Mouse (Mus musculus): Measurements from ENCODE around the gene Espn. TPM values are rescaled to one million over a fixed set of nuclear protein-coding genes. Genes with fewer than 3 reads are reported as not detected.

Espn gene
- polyA plus RNA-seq, 1 experiment, result 87.1 TPM

GRCm38 (mm10) chr4:152130771-152131653 lies 21.2 kb downstream of the Espn start:
- peak overlapping the region; percentile 63 for H3K4me3 ChIP-seq (ENCODE audit: control insufficient read depth, low read depth, low read length)
- H3K27ac ChIP-seq (ENCODE audit: control insufficient read depth, insufficient read depth, low read depth, low read length), result no peak overlapping the region
- TF ChIP-seq POLR2A (IDR thresholded peaks at IDR 0.05; ENCODE audit: control insufficient read depth, low read depth, low read length) (no peak), CTCF (IDR thresholded peaks at IDR 0.05; ENCODE audit: control insufficient read depth, insufficient read depth, insufficient replicate concordance, low read depth, low read length) (peak; percentile 19; the same call in 1 of the 2 replicates)
- H3K4me1 ChIP-seq (ENCODE audit: control insufficient read depth, insufficient read depth, low read length), result peaks cover 21% of the 10 kb centered on the region
- no peaks in the 10 kb centered on the region; the same call in 1 of the 2 replicates for H3K27me3 ChIP-seq (ENCODE audit: control insufficient read depth, insufficient read depth, low read length)
- no peaks in the 10 kb centered on the region for H3K36me3 ChIP-seq (ENCODE audit: control insufficient read depth, insufficient read depth, low read length)

DNA sequence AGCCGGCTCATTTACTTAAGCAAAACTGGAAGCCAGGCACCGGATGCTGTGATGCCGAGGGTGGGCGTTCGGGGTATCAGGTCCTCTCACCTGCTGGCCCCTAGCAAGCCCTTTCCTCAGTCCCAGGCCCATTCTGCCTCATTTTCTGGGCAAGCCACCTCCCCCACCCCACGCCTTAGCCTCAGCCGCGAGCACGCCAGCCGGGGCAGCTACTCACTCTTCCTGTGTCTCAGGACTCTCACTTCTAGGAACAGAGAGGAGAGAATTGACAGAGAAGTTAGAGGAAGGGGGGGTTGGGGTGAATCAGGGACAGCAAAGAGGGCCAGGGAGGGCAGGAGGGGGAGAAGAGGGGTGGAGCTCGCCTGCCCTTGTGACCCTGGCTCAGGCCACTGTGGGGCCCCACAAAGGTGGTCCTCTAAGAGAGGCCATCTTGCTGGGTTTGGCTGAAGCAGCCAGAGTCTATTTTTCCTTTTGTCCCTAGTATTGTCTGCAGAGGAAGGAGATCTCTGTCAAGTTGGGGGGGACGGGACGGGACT lies 22.7 kb downstream of the Espn start:
- Histone ChIP-seq H3K36me3 (ENCODE audit: control insufficient read depth, insufficient read depth, low read length) (no peaks in the 10 kb centered on the region), H3K27ac (ENCODE audit: control insufficient read depth, insufficient read depth, low read depth, low read length) (no peak overlapping the region), H3K4me3 (ENCODE audit: control insufficient read depth, low read depth, low read length) (no peak overlapping the region), H3K27me3 (ENCODE audit: control insufficient read depth, insufficient read depth, low read length) (no peaks in the 10 kb centered on the region; the same call in 1 of the 2 replicates), H3K4me1 (ENCODE audit: control insufficient read depth, insufficient read depth, low read length) (peaks cover 33% of the 10 kb centered on the region)
- TF ChIP-seq CTCF (IDR thresholded peaks at IDR 0.05; ENCODE audit: control insufficient read depth, insufficient read depth, insufficient replicate concordance, low read depth, low read length) (no peak), POLR2A (IDR thresholded peaks at IDR 0.05; ENCODE audit: control insufficient read depth, low read depth, low read length) (no peak)

DNA sequence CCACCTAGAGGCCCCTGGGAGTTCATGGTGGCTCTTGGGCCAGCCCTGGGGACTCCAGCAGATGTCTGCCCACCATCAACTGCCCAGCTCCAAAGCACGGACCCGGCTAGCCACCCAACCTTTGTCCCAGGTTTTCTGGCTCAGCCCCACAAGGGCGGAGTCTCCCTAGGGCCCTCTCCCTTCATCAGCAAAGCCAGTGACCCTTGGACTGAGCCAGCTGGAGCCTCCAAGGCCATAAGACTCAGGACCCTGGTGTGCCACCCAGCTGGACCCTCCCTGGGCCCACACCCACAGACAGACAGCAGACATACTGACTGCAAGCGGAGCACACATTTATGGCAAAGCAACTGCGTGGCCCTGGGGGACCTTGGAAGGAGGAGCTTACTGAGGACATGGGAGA lies 23.4 kb downstream of the Espn start:
- Histone ChIP-seq H3K27me3 (ENCODE audit: control insufficient read depth, insufficient read depth, low read length) (no peaks in the 10 kb centered on the region; the same call in 1 of the 2 replicates), H3K36me3 (ENCODE audit: control insufficient read depth, insufficient read depth, low read length) (no peaks in the 10 kb centered on the region), H3K27ac (ENCODE audit: control insufficient read depth, insufficient read depth, low read depth, low read length) (no peak overlapping the region), H3K4me1 (ENCODE audit: control insufficient read depth, insufficient read depth, low read length) (peaks cover 33% of the 10 kb centered on the region), H3K4me3 (ENCODE audit: control insufficient read depth, low read depth, low read length) (no peak overlapping the region)
- TF ChIP-seq CTCF (IDR thresholded peaks at IDR 0.05; ENCODE audit: control insufficient read depth, insufficient read depth, insufficient replicate concordance, low read depth, low read length), result no peak
- no peak for TF ChIP-seq POLR2A (IDR thresholded peaks at IDR 0.05; ENCODE audit: control insufficient read depth, low read depth, low read length)

DNA sequence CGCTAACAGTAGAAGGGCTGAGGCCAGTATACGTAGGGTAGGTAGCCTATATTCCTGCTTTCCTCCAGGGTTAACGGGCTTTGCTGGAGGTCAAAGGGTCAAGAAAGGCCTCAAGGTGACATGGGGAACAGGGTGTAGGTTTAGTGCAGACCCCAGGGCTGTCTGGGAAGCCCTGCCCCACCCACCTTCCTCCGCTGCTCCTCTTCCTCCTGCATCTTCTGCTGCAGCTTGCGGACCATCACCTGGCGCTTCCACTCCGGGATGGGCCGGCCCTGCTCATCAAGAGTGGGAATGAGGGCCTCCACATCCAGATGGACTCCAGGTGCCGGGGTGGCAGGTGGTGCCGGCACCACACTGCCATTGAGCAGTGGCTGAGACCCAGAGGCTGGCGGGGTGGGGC lies 24.3 kb downstream of the Espn start:
- Histone ChIP-seq H3K36me3 (ENCODE audit: control insufficient read depth, insufficient read depth, low read length) (no peaks in the 10 kb centered on the region), H3K27me3 (ENCODE audit: control insufficient read depth, insufficient read depth, low read length) (no peaks in the 10 kb centered on the region; the same call in 1 of the 2 replicates), H3K27ac (ENCODE audit: control insufficient read depth, insufficient read depth, low read depth, low read length) (no peak overlapping the region), H3K4me3 (ENCODE audit: control insufficient read depth, low read depth, low read length) (no peak overlapping the region), H3K4me1 (ENCODE audit: control insufficient read depth, insufficient read depth, low read length) (peaks cover 33% of the 10 kb centered on the region)
- no peak for TF ChIP-seq CTCF (IDR thresholded peaks at IDR 0.05; ENCODE audit: control insufficient read depth, insufficient read depth, insufficient replicate concordance, low read depth, low read length)
- no peak for TF ChIP-seq POLR2A (IDR thresholded peaks at IDR 0.05; ENCODE audit: control insufficient read depth, low read depth, low read length)

- Histone ChIP-seq H3K4me1 (ENCODE audit: control insufficient read depth, insufficient read depth, low read length) (peaks cover 23% of the 10 kb centered on the region), H3K27ac (ENCODE audit: control insufficient read depth, insufficient read depth, low read depth, low read length) (no peak overlapping the region), H3K27me3 (ENCODE audit: control insufficient read depth, insufficient read depth, low read length) (no peaks in the 10 kb centered on the region), H3K4me3 (ENCODE audit: control insufficient read depth, low read depth, low read length) (peak overlapping the region; percentile 0; the same call in 1 of the 2 replicates), H3K36me3 (ENCODE audit: control insufficient read depth, insufficient read depth, low read length) (no peaks in the 10 kb centered on the region)
- TF ChIP-seq CTCF (IDR thresholded peaks at IDR 0.05; ENCODE audit: control insufficient read depth, insufficient read depth, insufficient replicate concordance, low read depth, low read length) (no peak), POLR2A (IDR thresholded peaks at IDR 0.05; ENCODE audit: control insufficient read depth, low read depth, low read length) (no peak)
These were observed 25.9 kb downstream of the Espn start for GRCm38 (mm10) chr4:152126026-152126920.

- no peak for TF ChIP-seq CTCF (IDR thresholded peaks at IDR 0.05; ENCODE audit: control insufficient read depth, insufficient read depth, insufficient replicate concordance, low read depth, low read length)
- no peak for TF ChIP-seq POLR2A (IDR thresholded peaks at IDR 0.05; ENCODE audit: control insufficient read depth, low read depth, low read length)
- no peaks in the 10 kb centered on the region for H3K27me3 ChIP-seq (ENCODE audit: control insufficient read depth, insufficient read depth, low read length)
- H3K4me3 ChIP-seq (ENCODE audit: control insufficient read depth, low read depth, low read length), result peak overlapping the region; percentile 3
- no peak overlapping the region for H3K27ac ChIP-seq (ENCODE audit: control insufficient read depth, insufficient read depth, low read depth, low read length)
- peaks cover 24% of the 10 kb centered on the region for H3K4me1 ChIP-seq (ENCODE audit: control insufficient read depth, insufficient read depth, low read length)
- no peaks in the 10 kb centered on the region for H3K36me3 ChIP-seq (ENCODE audit: control insufficient read depth, insufficient read depth, low read length)
These were observed 26.8 kb downstream of the Espn start for GRCm38 (mm10) chr4:152125161-152126025.
